Mouse (Mus musculus) testis, adult 2 months (tissue): ENCODE results near the gene Wnt2. TPM values are rescaled to one million over a fixed set of nuclear protein-coding genes. Genes with fewer than 3 reads are reported as not detected.

Experiments
- H3K27ac ChIP-seq: fragments of 200-500 bp; 2 replicates; pipeline ENCODE4 v1.5.1; 2012; ENCODE audit warnings: low read depth, low read length; ENCODE audit not compliant: control insufficient read depth, insufficient read depth
- H3K27me3 ChIP-seq: fragments of 200-500 bp; 2 replicates; pipeline ENCODE4 v1.6.1; 2012; ENCODE audit warnings: mild to moderate bottlenecking, low read length, moderate library complexity; ENCODE audit not compliant: control insufficient read depth, insufficient read depth
- H3K36me3 ChIP-seq: fragments of 200-500 bp; 2 replicates; pipeline ENCODE4 v1.6.1; 2012; ENCODE audit warnings: mild to moderate bottlenecking, low read length; ENCODE audit not compliant: control insufficient read depth, insufficient read depth
- H3K4me1 ChIP-seq: fragments of 200-500 bp; 2 replicates; pipeline ENCODE4 v1.6.1; 2012; ENCODE audit warnings: low read length; ENCODE audit not compliant: control insufficient read depth, insufficient read depth
- H3K4me3 ChIP-seq: fragments of 200-500 bp; 2 replicates; pipeline ENCODE4 v1.5.1; 2012; ENCODE audit warnings: low read depth, mild to moderate bottlenecking, low read length, moderate library complexity, mixed read lengths; ENCODE audit not compliant: control insufficient read depth
- CTCF ChIP-seq: fragments of 200-500 bp; IDR thresholded peaks from 2 replicates; pipeline ENCODE4 v1.5.1; 2012; ENCODE audit warnings: low read depth, mild to moderate bottlenecking, inconsistent platforms, low read length, moderate library complexity; ENCODE audit not compliant: control insufficient read depth, insufficient read depth, insufficient replicate concordance
- POLR2A ChIP-seq: fragments of 200-500 bp; IDR thresholded peaks from 2 replicates; pipeline ENCODE4 v1.6.1; 2012; ENCODE audit warnings: low read depth, mild to moderate bottlenecking, inconsistent platforms, low read length, moderate library complexity; ENCODE audit not compliant: control insufficient read depth
- polyA plus RNA-seq: library from polyadenylated mRNA; depleted of rRNA; stranded (reverse); fragments of >200 nt; gene quantifications from 2 replicates; pipeline ENCODE4 v1.2.3, GENCODE M21; 2012; rRNA removed

Wnt2 gene
- polyA plus RNA-seq, 1 experiment, result 2.2 TPM

DNA sequence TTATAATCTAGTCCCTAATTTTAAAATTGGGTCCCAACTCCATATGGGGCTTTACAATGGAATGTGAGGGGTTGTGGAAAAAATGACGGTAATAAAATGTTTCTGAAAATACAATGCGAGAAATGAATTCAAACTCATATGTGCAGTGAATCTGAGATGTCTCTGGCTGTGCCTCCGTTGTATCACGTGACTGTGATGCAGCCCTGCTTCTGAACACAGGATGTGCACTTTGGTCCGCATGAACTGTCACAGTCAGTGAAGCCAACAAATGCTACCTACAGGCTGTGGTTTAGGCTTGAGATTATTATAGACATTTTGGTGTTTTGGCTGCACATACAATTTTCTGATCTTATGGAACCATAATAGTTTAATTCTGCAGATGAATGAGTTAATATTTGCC lies 81.3 kb downstream of the Wnt2 start:
- H3K27ac ChIP-seq, result no peak overlapping the region
- no peaks in the 10 kb centered on the region for H3K4me1 ChIP-seq
- H3K36me3 ChIP-seq, result no peaks in the 10 kb centered on the region
- TF ChIP-seq CTCF, result no peak
- TF ChIP-seq POLR2A, result no peak
- no peak overlapping the region for H3K4me3 ChIP-seq
- H3K27me3 ChIP-seq, result no peaks in the 10 kb centered on the region

DNA sequence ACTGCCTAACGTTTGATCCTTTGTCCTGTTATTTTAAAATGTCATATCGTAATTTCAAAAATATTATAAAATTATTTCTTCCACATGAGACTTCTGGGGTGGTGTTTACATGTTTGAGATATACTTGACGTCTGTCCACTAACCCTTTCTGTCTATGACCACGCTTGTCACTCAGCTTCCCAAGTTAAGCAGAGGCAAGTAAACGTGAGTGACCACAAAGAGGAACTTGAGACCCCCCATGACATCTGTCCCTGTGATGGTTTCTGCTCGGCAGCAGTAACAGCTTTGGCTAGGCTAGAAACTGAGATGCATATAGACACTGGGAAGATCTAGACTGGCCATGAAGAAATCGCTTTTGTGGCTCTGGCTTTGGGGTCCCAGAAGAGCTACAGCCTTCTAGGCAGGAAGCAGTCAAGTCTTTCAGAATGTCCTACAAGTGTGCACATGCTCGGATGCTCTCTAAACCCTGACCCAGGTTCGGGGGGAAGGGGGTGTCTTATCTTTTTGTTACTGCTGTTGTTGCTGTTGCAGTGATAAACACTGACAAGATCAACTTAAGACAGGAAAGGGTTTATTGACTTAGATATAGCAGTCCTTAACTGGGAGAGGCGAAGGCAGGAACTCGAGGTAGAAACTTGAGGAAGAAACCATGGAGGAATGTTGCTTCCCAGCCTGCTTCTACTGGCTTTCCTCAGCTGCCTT lies 83.1 kb downstream of the Wnt2 start:
- no peaks in the 10 kb centered on the region for H3K27me3 ChIP-seq
- H3K4me1 ChIP-seq, result no peaks in the 10 kb centered on the region
- no peaks in the 10 kb centered on the region for H3K36me3 ChIP-seq
- no peak overlapping the region for H3K4me3 ChIP-seq
- no peak overlapping the region for H3K27ac ChIP-seq
- TF ChIP-seq CTCF (no peak), POLR2A (no peak)

DNA sequence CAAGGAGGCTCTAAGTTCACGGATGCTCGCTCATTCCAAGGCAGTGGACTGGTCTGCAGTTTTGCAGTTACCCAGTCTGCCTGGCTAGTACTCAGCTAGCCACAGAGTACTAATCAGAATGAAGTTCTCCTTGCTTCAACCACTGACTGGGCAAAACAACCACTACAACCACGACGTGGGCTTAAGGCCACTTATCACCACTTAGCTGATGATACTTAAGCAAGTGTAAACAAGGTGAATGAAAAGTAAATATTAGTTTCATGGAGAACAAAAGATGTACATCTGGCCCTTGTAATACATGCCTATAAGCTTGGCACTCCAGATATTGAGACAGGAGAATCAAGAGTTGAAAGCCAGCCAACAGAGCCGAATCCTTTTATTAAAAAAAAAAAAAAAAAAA lies 83.9 kb downstream of the Wnt2 start:
- H3K36me3 ChIP-seq, result no peaks in the 10 kb centered on the region
- TF ChIP-seq POLR2A, result no peak
- no peak for TF ChIP-seq CTCF
- H3K27ac ChIP-seq, result no peak overlapping the region

DNA sequence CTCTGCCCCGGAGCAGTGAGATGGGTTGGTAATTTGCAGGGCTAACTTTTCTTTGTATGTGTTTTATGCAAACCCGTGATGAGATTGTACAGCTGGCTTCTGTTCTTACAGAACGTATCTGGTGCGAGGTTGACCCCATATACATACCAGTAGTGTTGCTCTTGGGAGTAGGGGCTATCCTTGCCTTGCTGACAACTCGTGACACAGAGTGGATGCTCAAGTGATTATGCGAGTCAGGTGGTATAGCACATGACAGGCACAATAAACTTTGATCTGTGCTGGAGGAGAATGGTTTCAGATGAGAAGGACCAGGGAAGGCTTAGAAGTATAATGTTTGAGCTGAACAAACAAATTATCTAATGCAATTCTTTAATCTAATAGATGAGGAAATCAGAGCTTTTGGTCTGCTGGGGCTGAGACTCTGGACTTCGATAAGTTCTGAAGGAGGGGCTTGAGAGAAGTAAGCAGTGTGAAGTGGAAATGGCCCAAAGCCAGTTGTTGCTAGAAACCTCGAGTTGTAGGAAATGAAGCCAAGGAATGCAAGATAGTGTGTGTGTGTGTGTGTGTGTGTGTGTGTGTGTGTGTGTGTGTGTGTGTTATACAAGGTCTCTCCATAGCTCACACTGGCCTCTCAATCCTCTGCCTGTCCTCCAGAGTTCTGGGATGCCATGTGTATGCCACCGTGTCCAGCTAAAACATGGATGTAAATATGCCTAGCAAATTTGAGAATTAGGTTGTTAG lies 86.3 kb downstream of the Wnt2 start:
- Histone ChIP-seq H3K4me1 (no peaks in the 10 kb centered on the region), H3K27me3 (no peaks in the 10 kb centered on the region), H3K27ac (no peak overlapping the region), H3K4me3 (no peak overlapping the region), H3K36me3 (no peaks in the 10 kb centered on the region)
- TF ChIP-seq CTCF, result no peak
- TF ChIP-seq POLR2A, result no peak

More for the DNA sequence above, 83.9 kb downstream of the Wnt2 start:
- H3K4me3 ChIP-seq, result no peak overlapping the region
- no peaks in the 10 kb centered on the region for H3K4me1 ChIP-seq
- no peaks in the 10 kb centered on the region for H3K27me3 ChIP-seq

DNA sequence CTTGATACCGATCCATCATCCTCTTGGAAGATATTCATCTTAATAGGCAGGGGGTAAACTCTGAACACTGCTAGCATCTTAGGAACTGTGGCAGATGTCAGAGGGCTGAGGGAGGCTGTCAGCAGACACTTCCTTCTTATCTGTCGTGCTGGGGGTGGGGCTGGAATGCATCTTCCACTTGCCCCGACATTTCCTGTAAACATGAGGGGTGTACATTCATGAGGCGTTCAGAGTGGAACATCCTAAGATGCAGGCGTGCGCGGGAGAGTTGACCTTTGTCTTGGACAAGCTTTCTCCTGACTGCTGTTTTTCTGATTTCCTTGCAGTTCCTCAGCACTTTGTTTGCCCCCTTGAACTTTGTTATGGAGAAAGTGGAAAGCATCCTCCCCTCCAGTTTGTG lies 88.0 kb downstream of the Wnt2 start:
- Histone ChIP-seq H3K4me1 (no peaks in the 10 kb centered on the region), H3K4me3 (no peak overlapping the region)
- TF ChIP-seq POLR2A (no peak), CTCF (no peak)

DNA sequence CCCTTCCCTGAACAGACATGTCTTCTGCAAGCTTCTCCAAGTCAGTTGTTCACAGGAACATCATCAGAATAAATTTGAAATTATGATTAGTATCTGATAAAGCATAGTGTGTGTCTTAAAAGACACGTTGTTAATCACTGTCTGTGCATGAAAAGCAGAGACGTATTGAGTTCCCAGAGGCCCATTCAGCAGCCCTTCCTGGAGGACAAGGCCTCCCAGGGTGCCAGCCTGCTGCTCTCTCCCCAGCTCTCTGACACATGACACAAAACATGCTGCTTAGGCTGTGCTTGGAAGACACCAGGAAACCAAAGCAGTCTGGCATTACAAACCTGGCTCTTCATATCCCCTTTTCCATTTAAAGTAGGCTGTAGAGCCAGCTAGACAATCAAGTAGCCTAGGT lies 88.5 kb downstream of the Wnt2 start:
- H3K36me3 ChIP-seq, result no peaks in the 10 kb centered on the region
- H3K27ac ChIP-seq, result no peak overlapping the region
- TF ChIP-seq CTCF (no peak), POLR2A (no peak)
- H3K4me3 ChIP-seq, result no peak overlapping the region
- no peaks in the 10 kb centered on the region for H3K27me3 ChIP-seq
- no peaks in the 10 kb centered on the region for H3K4me1 ChIP-seq

More for the DNA sequence above, 88.0 kb downstream of the Wnt2 start:
- no peaks in the 10 kb centered on the region for H3K27me3 ChIP-seq
- no peak overlapping the region for H3K27ac ChIP-seq
- no peaks in the 10 kb centered on the region for H3K36me3 ChIP-seq

Other genes starting within 250 kb of the Wnt2 start
- 9.9 and 16.1 TPM in 2 replicates for gene Asz1, start 78.5 kb upstream of the Wnt2 start, polyA plus RNA-seq
- gene Cftr, start 140.1 kb upstream of the Wnt2 start, polyA plus RNA-seq, result 7.6 and 8.2 TPM in 2 replicates